Mouse (Mus musculus) limb, embryonic 15.5 days (tissue): Measurements from ENCODE around the gene Irf2bpl. TPM values are rescaled to one million over a fixed set of nuclear protein-coding genes. Genes with fewer than 3 reads are reported as not detected.
A peak's percentile ranks its signal among the peaks of the same experiment; 100 is the strongest.

Source experiments
- ATAC-seq: fragments of 200-750 bp; cut with Nextera tagmentation; 2 replicates; pipeline ENCODE4 v1.8.0; 2017; ENCODE audit warnings: low read depth, moderate TSS enrichment; ENCODE audit not compliant: insufficient number of reproducible peaks, low FRiP score, low TSS enrichment
- H3K27ac ChIP-seq: fragments of 300-500 bp; sonication (generic); 2 replicates; pipeline ENCODE4 v1.5.1; 2015; ENCODE audit warnings: moderate library complexity, mild to moderate bottlenecking, inconsistent platforms
- H3K27me3 ChIP-seq: fragments of 300-500 bp; sonication (generic); 2 replicates; pipeline ENCODE4 v1.6.1; 2015; ENCODE audit warnings: inconsistent platforms
- H3K36me3 ChIP-seq: fragments of 300-500 bp; sonication (generic); 2 replicates; pipeline ENCODE4 v1.6.1; 2015; ENCODE audit warnings: inconsistent platforms
- H3K4me1 ChIP-seq: fragments of 300-500 bp; sonication (generic); 2 replicates; pipeline ENCODE4 v1.6.1; 2015; ENCODE audit warnings: inconsistent platforms
- H3K4me2 ChIP-seq: fragments of 300-500 bp; sonication (generic); 2 replicates; pipeline ENCODE4 v1.6.1; 2015; ENCODE audit warnings: mild to moderate bottlenecking, inconsistent platforms
- H3K4me3 ChIP-seq: fragments of 300-500 bp; sonication (generic); 2 replicates; pipeline ENCODE4 v1.5.1; 2015; ENCODE audit warnings: mild to moderate bottlenecking, inconsistent platforms
- H3K9ac ChIP-seq: fragments of 300-500 bp; sonication (generic); 2 replicates; pipeline ENCODE4 v1.6.1; 2015; ENCODE audit warnings: inconsistent platforms
- H3K9me3 ChIP-seq: fragments of 300-500 bp; sonication (generic); 2 replicates; pipeline ENCODE4 v1.6.1; 2016; ENCODE audit warnings: inconsistent platforms
- WGBS: fragments of 180-500 bp; shearing (Covaris S2); methylation state at CpG from one replicate; pipeline ENCODE4 v1.1.7; 2015; 5-methylcytosine and 5-hydroxymethylcytosine counted together
- polyA plus RNA-seq: library from polyadenylated mRNA; unstranded; fragments of >200 nt; fragmentation: Nextera tagmentation; extraction: Ambion mirVana; gene quantifications from 2 replicates; pipeline ENCODE4 v1.2.1, GENCODE M21; 2015

The Irf2bpl gene
- polyA plus RNA-seq, 1 experiment from 2014 or later = 38.5 TPM

- ATAC-seq = no peak
- H3K9me3 ChIP-seq = no peaks in the 10 kb centered on the region
- H3K4me1 ChIP-seq = peaks cover 40% of the 10 kb centered on the region
- H3K36me3 ChIP-seq = no peaks in the 10 kb centered on the region
- WGBS = 61% methylated on average over 2 of the region's 2 CpGs
- H3K4me2 ChIP-seq = no peak overlapping the region
- no peak overlapping the region for H3K27ac ChIP-seq
- no peak overlapping the region for H3K9ac ChIP-seq
- H3K27me3 ChIP-seq = 0 out of 2 replicates have a peak, but pooled peaks cover 5% of the 10 kb centered on the region
- no peak overlapping the region for H3K4me3 ChIP-seq
These were observed 29.8 kb upstream of the Irf2bpl start for GRCm38 (mm10) chr12:86914351-86914750.

- peaks cover 29% of the 10 kb centered on the region for H3K4me1 ChIP-seq
- peak overlapping the region; percentile 24 for H3K4me2 ChIP-seq
- no peak for ATAC-seq
- no peaks in the 10 kb centered on the region for H3K36me3 ChIP-seq
- no peaks in the 10 kb centered on the region for H3K9me3 ChIP-seq
- H3K27ac ChIP-seq = 0 out of 2 replicates have a peak overlapping the region, but pooled peaks have one; percentile 60
- no peak overlapping the region for H3K4me3 ChIP-seq
- WGBS = 7% methylated on average over 22 of the region's 22 CpGs
- no peak overlapping the region for H3K9ac ChIP-seq
- 0 out of 2 replicates have a peak, but pooled peaks cover 5% of the 10 kb centered on the region for H3K27me3 ChIP-seq
These were observed 27.9 kb upstream of the Irf2bpl start for GRCm38 (mm10) chr12:86912335-86913093.

DNA sequence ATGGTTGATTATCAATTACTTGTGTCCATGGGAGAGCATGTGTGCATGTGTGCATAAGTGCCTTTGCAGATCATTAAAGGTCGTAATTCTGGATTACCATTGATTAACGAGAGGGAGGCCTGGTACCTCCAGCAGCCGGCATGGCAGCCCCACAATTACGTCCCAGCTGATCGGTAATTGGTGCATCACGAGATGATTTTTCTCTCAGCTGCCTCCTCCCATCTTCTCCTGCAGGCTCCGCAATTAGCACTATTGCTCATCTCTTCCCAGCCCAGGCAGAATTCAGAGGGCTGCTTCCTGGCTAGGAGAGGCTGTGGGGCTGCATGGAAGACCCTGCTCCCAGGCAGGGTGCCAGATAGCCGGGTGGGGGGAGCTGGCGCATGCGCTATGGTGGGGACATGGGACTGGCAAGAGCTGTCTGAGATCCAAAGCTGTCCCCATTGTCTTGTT lies 26.9 kb upstream of the Irf2bpl start:
- peak overlapping the region; percentile 60 for H3K27ac ChIP-seq
- no peaks in the 10 kb centered on the region for H3K9me3 ChIP-seq
- no peak for ATAC-seq
- no peak overlapping the region for H3K4me3 ChIP-seq
- H3K4me2 ChIP-seq = no peak overlapping the region
- H3K36me3 ChIP-seq = no peaks in the 10 kb centered on the region
- 21% methylated on average over 10 of the region's 10 CpGs for WGBS
- H3K27me3 ChIP-seq = peaks cover 5% of the 10 kb centered on the region; the same call in 1 of the 2 replicates
- no peak overlapping the region for H3K9ac ChIP-seq
- H3K4me1 ChIP-seq = peaks cover 29% of the 10 kb centered on the region

DNA sequence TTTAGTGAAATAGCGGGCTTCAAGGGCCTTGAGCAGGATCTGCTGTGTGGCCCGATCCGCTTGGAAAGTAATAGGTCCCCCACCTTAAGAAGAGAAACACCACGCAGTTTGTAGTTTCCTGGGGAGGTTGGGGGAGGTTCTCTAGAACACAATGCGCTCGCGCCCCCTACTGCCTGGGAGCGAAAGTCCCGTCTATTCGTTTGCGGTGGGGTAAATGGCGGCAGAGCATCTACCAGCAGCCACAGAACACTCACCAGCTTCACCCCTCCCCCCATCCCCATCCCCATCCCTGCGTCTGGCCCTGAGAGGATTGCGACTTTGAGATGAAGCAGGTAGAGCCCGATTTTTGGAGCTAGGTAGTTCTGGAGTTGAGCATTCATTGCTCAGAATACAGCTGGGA lies 21.8 kb upstream of the Irf2bpl start:
- H3K27ac ChIP-seq = no peak overlapping the region
- H3K9ac ChIP-seq = no peak overlapping the region
- no peak for ATAC-seq
- no peak overlapping the region for H3K4me3 ChIP-seq
- 3% methylated on average over 15 of the region's 15 CpGs for WGBS
- H3K36me3 ChIP-seq = no peaks in the 10 kb centered on the region
- peaks cover 25% of the 10 kb centered on the region for H3K4me1 ChIP-seq
- no peaks in the 10 kb centered on the region for H3K9me3 ChIP-seq
- H3K27me3 ChIP-seq = no peaks in the 10 kb centered on the region; the same call in 1 of the 2 replicates
- H3K4me2 ChIP-seq = no peak overlapping the region

- H3K4me2 ChIP-seq = no peak overlapping the region
- no peak for ATAC-seq
- H3K27ac ChIP-seq = no peak overlapping the region
- H3K4me3 ChIP-seq = no peak overlapping the region
- H3K27me3 ChIP-seq = no peaks in the 10 kb centered on the region; the same call in 1 of the 2 replicates
- no peaks in the 10 kb centered on the region for H3K36me3 ChIP-seq
- H3K4me1 ChIP-seq = peaks cover 24% of the 10 kb centered on the region
- WGBS = 54% methylated on average over 7 of the region's 7 CpGs
- no peak overlapping the region for H3K9ac ChIP-seq
- H3K9me3 ChIP-seq = no peaks in the 10 kb centered on the region
These were observed 21.3 kb upstream of the Irf2bpl start for GRCm38 (mm10) chr12:86905876-86906275.

DNA sequence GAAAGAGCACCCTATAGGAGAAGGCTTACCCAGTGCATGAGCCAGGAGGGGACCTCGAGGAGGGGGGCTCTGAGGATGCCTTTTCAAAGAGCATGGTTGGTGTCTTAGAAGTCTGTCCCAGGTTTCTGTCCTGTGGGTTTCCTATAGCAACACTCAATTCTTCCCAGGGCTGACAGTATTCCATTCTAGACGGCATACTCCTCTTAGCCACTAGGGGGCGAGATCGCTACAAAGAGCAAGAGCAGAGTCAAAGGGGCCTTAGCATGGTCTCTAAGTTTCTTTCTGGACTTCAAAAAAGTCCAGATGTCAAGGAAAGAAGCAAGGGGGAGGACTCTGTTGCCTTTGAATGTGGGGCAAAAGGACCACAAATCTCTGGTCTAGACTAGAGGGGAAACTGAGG lies 20.6 kb upstream of the Irf2bpl start:
- Histone ChIP-seq H3K4me1 (peaks cover 28% of the 10 kb centered on the region), H3K27ac (0 out of 2 replicates have a peak overlapping the region, but pooled peaks have one; percentile 1), H3K4me3 (no peak overlapping the region), H3K27me3 (no peaks in the 10 kb centered on the region; the same call in 1 of the 2 replicates), H3K9ac (no peak overlapping the region), H3K9me3 (no peaks in the 10 kb centered on the region), H3K36me3 (no peaks in the 10 kb centered on the region), H3K4me2 (no peak overlapping the region)
- ATAC-seq = no peak
- WGBS = 12% methylated on average over 4 of the region's 4 CpGs

DNA sequence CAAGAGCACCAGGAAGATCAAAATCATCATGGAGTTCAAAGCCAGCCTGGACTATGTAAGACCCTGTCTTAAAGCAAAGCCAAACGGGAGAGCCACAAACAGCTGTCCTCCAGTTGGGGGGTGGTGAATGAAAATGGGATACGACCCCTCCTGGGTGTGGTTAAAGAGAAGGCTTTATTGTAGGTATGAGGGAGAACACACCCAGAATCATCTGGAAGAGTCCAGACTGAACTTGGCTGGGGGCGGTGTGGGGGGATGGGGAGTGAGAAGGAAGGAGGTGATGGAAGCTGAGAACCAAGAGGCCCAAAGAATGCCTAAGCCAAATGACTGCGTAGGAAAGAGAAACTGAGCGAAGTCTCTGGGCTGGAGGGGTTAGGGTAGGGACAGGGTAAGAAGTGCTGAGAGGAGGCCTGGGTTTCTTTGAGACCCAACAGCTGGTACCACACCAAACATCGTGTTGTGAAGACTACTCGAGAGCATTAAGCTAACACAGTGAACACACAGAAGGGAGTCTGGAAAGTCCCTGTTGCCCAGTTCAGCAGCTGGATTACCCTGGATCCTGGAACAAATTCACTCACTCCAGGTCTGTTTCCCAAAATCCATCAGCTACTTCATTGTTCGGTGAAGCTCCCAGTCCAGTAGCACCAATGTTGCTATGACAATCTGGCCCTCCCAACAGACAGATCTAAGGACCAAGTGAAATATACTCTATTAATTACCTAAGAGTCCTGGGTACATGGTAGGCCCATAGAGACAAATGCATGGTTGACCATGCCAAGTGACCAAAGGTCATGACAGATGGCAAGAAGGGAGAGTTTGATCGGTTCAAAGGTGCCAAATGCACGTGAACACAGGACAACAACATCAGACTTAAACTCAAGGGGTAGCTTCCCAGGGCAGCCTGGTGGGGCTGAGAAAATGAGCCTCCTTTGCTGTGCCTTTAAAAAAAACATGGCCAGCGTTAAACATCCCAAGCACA lies 19.5 kb upstream of the Irf2bpl start:
- H3K4me3 ChIP-seq = no peak overlapping the region
- H3K27ac ChIP-seq = 0 out of 2 replicates have a peak overlapping the region, but pooled peaks have one; percentile 1
- no peaks in the 10 kb centered on the region; the same call in 1 of the 2 replicates for H3K27me3 ChIP-seq
- H3K9me3 ChIP-seq = no peaks in the 10 kb centered on the region
- 66% methylated on average over 11 of the region's 11 CpGs for WGBS
- H3K36me3 ChIP-seq = no peaks in the 10 kb centered on the region
- no peak overlapping the region for H3K4me2 ChIP-seq
- H3K4me1 ChIP-seq = peaks cover 39% of the 10 kb centered on the region
- no peak overlapping the region for H3K9ac ChIP-seq
- no peak for ATAC-seq

GRCm38 (mm10) chr12:86899461-86900179 lies 15.0 kb upstream of the Irf2bpl start:
- Histone ChIP-seq H3K4me1 (peaks cover 71% of the 10 kb centered on the region), H3K36me3 (no peaks in the 10 kb centered on the region), H3K27ac (peak overlapping the region; percentile 58), H3K4me2 (0 out of 2 replicates have a peak overlapping the region, but pooled peaks have one; percentile 0), H3K9me3 (no peaks in the 10 kb centered on the region), H3K4me3 (no peak overlapping the region), H3K9ac (no peak overlapping the region), H3K27me3 (no peaks in the 10 kb centered on the region)
- 15% methylated on average over 11 of the region's 11 CpGs for WGBS
- no peak for ATAC-seq

- H3K27me3 ChIP-seq = no peaks in the 10 kb centered on the region
- 56% methylated on average over 3 of the region's 3 CpGs for WGBS
- no peaks in the 10 kb centered on the region for H3K9me3 ChIP-seq
- H3K4me1 ChIP-seq = peaks cover 69% of the 10 kb centered on the region
- no peak overlapping the region for H3K4me3 ChIP-seq
- ATAC-seq = no peak
- no peak overlapping the region for H3K4me2 ChIP-seq
- H3K36me3 ChIP-seq = no peaks in the 10 kb centered on the region
- no peak overlapping the region for H3K9ac ChIP-seq
- H3K27ac ChIP-seq = peak overlapping the region; percentile 99
These were observed 13.8 kb upstream of the Irf2bpl start for GRCm38 (mm10) chr12:86898448-86898847.

DNA sequence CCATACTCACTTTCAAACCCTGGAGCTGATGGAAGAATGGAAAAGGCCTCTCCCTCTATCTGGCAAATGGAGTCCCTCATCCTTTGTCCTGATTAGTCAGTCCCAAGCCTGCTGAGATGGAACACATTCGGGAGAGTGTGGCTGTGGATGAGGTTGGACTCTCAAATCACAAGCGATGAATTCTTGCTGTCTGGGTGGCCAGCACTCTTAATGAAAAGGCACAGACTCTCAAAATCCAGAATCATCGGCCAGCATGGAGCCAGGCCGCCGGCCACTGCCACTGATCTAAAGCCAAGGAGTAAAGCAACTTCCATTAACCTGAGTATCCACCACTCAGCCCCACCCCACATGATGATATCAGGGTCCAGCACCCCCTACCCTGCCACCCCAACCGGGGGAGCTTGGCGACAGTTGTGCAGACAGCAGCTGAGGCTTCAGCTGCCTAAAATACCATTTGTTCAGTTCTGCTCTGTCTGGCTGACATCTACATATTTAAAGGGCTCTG lies 13.2 kb upstream of the Irf2bpl start:
- Histone ChIP-seq H3K4me2 (no peak overlapping the region), H3K9ac (no peak overlapping the region), H3K9me3 (no peaks in the 10 kb centered on the region), H3K4me3 (no peak overlapping the region), H3K27me3 (no peaks in the 10 kb centered on the region), H3K27ac (peak overlapping the region; percentile 99), H3K36me3 (no peaks in the 10 kb centered on the region), H3K4me1 (peaks cover 75% of the 10 kb centered on the region)
- WGBS = 59% methylated on average over 7 of the region's 7 CpGs
- ATAC-seq = no peak

- H3K27ac ChIP-seq = peak overlapping the region; percentile 99
These were observed 12.4 kb upstream of the Irf2bpl start for GRCm38 (mm10) chr12:86896921-86897512.

More at GRCm38 (mm10) chr12:86896921-86897512, 12.4 kb upstream of the Irf2bpl start:
- WGBS = 23% methylated on average over 7 of the region's 7 CpGs
- H3K4me1 ChIP-seq = peaks cover 83% of the 10 kb centered on the region
- H3K36me3 ChIP-seq = no peaks in the 10 kb centered on the region
- no peaks in the 10 kb centered on the region for H3K27me3 ChIP-seq
- H3K4me3 ChIP-seq = no peak overlapping the region
- H3K9me3 ChIP-seq = no peaks in the 10 kb centered on the region
- peak overlapping the region; percentile 11; the same call in 1 of the 2 replicates for H3K4me2 ChIP-seq
- H3K9ac ChIP-seq = no peak overlapping the region
- no peak for ATAC-seq
